Mouse (Mus musculus) left cerebral cortex, adult 2 months (tissue): ENCODE measurements around the gene Tas2r136. TPM values are rescaled to one million over a fixed set of nuclear protein-coding genes. Genes with fewer than 3 reads are reported as not detected.

Source experiments
- DNase-seq, 2 experiments: peaks; one replicate each; pipeline ENCODE4 v3.0.0; 2021 to 2022; ENCODE audit warnings: low spot score in 2 of 2, mixed read lengths in 1 of 2; ENCODE audit errors: extremely low spot score in 1 of 2
- H3K27ac ChIP-seq: fragments of 200-600 bp; 2 replicates; pipeline ENCODE4 v1.8.1; 2022
- H3K4me3 ChIP-seq: fragments of 200-600 bp; 2 replicates; pipeline ENCODE4 v1.8.1; 2022
- CTCF ChIP-seq: fragments of 200-600 bp; IDR thresholded peaks from 2 replicates; pipeline ENCODE4 v1.8.1; 2022; ENCODE audit warnings: antibody characterized with exemption, mild to moderate bottlenecking, moderate library complexity
- intact Hi-C: fragments of 180-260 bp; cut with DNase I; formaldehyde crosslinking; loops from one replicate; pipeline ENCODE4 v1.15.1; 2025
- long read RNA-seq, 2 experiments: library from polyadenylated mRNA; stranded (forward); transcript quantifications; one replicate each; pipeline ENCODE4 v2.0.0; 2021; ENCODE audit warnings: borderline mapping rate in 2 of 2
- total RNA-seq, 2 experiments: library from RNA; stranded (reverse); gene quantifications; 2 replicates each; pipeline ENCODE4 v1.2.3; 2021

The Tas2r136 gene
- not detected for total RNA-seq
- long read RNA-seq, experiment 1, result 0 reads
- long read RNA-seq, experiment 2, result 0 reads

GRCm38 (mm10) chr6:132778062-132778461 is at the start of gene Tas2r136:
Gene Tas2r136 (minus strand): TSS chr6:132778162.
- H3K27ac ChIP-seq, result no peak within 1 kb of the TSS
- no peak for DNase-seq
- intact Hi-C loops, result no loop called here

GRCm38 (mm10) chr6:132802518-132802917 is 24.6 kb upstream of the Tas2r136 start, which contains the start of gene Tas2r117:
Gene Tas2r117 (plus strand): TSS chr6:132802818.
- no peak for DNase-seq
- intact Hi-C loops, result no loop called here
- H3K27ac ChIP-seq, result no peak within 1 kb of the TSS
- H3K4me3 ChIP-seq, result no peak within 1 kb of the TSS
- no peak for TF ChIP-seq CTCF

More at GRCm38 (mm10) chr6:132778062-132778461, at the start of gene Tas2r136:
- TF ChIP-seq CTCF, result no peak
- H3K4me3 ChIP-seq, result no peak within 1 kb of the TSS

- intact Hi-C loops, result loop anchor here (10.0 kb wide), 1 partner anchor 189 kb away; the partner anchor contains the start of gene Tas2r109
- no peak for TF ChIP-seq CTCF
- no peak overlapping the region for H3K27ac ChIP-seq
- DNase-seq, result no peak
- no peak overlapping the region for H3K4me3 ChIP-seq
Observed at GRCm38 (mm10) chr6:132795393-132795792, 17.4 kb upstream of the Tas2r136 start.

GRCm38 (mm10) chr6:132761831-132762230 is 16.1 kb downstream of the Tas2r136 start, which contains the start of gene Tas2r102:
Gene Tas2r102 (plus strand): TSS chr6:132762131.
- no peak for DNase-seq
- Histone ChIP-seq H3K4me3 (no peak within 1 kb of the TSS), H3K27ac (no peak within 1 kb of the TSS)
- no peak for TF ChIP-seq CTCF
- intact Hi-C loops, result no loop called here

- H3K4me3 ChIP-seq, result no peak within 1 kb of the TSS
- intact Hi-C loops, result no loop called here
- no peak within 1 kb of the TSS for H3K27ac ChIP-seq
- no peak for DNase-seq
- no peak for TF ChIP-seq CTCF
Observed at GRCm38 (mm10) chr6:132754430-132754829, 23.5 kb downstream of the Tas2r136 start, which contains the start of gene Tas2r124. Gene Tas2r124 (plus strand): TSS chr6:132754730.

- no peak for DNase-seq
- intact Hi-C loops, result no loop called here
- TF ChIP-seq CTCF, result no peak
- Histone ChIP-seq H3K27ac (no peak overlapping the region), H3K4me3 (no peak overlapping the region)
Observed at GRCm38 (mm10) chr6:132750206-132750605, 27.8 kb downstream of the Tas2r136 start.

GRCm38 (mm10) chr6:132737935-132738334 is 40.0 kb downstream of the Tas2r136 start, which contains the start of gene Tas2r115:
Gene Tas2r115 (minus strand): TSS chr6:132738035.
- H3K4me3 ChIP-seq, result no peak within 1 kb of the TSS
- TF ChIP-seq CTCF, result no peak
- intact Hi-C loops, result no loop called here
- no peak for DNase-seq
- no peak within 1 kb of the TSS for H3K27ac ChIP-seq

Other genes starting within 250 kb of the Tas2r136 start
- not detected for gene Prh1, start 208.4 kb downstream of the Tas2r136 start, total RNA-seq
- not detected for gene Prp2, start 182.2 kb downstream of the Tas2r136 start, total RNA-seq
- gene A630073D07Rik, start 126.6 kb downstream of the Tas2r136 start, total RNA-seq, result not detected
- gene Tas2r120, start 121.2 kb downstream of the Tas2r136 start, total RNA-seq, result not detected
- gene Tas2r121, start 77.2 kb downstream of the Tas2r136 start, total RNA-seq, result not detected
- gene Tas2r122, start 66.2 kb downstream of the Tas2r136 start, total RNA-seq, result not detected
- not detected for gene Tas2r115, start 40.1 kb downstream of the Tas2r136 start, total RNA-seq
- not detected for gene Tas2r124, start 23.4 kb downstream of the Tas2r136 start, total RNA-seq
- gene Tas2r102, start 16.0 kb downstream of the Tas2r136 start, total RNA-seq, result not detected
- gene Tas2r117, start 24.7 kb upstream of the Tas2r136 start, total RNA-seq, result not detected
- gene Tas2r123, start 69.0 kb upstream of the Tas2r136 start, total RNA-seq, result not detected
- gene Tas2r116, start 77.3 kb upstream of the Tas2r136 start, total RNA-seq, result not detected
- not detected for gene Tas2r110, start 89.8 kb upstream of the Tas2r136 start, total RNA-seq
- not detected for gene Tas2r113, start 114.8 kb upstream of the Tas2r136 start, total RNA-seq
- gene Tas2r125, start 131.5 kb upstream of the Tas2r136 start, total RNA-seq, result not detected
- not detected for gene Tas2r129, start 172.9 kb upstream of the Tas2r136 start, total RNA-seq
- gene Tas2r131, start 179.8 kb upstream of the Tas2r136 start, total RNA-seq, result not detected
- not detected for gene Tas2r109, start 202.8 kb upstream of the Tas2r136 start, total RNA-seq